Mouse (Mus musculus) megakaryocyte, embryonic 14.5 days (primary cell): ENCODE measurements around the gene Atf3. TPM values are rescaled to one million over a fixed set of nuclear protein-coding genes. Genes with fewer than 3 reads are reported as not detected.
A peak's percentile ranks its signal among the peaks of the same experiment; 100 is the strongest.
"Not testable (repeated sequence)": the region's sequence is repeated elsewhere in the genome, so short reads cannot be mapped to it uniquely, and the experiment has no call there.

ENCODE experiments used
- H3K27me3 ChIP-seq: replicated peaks from 2 replicates; pipeline ENCODE3; 2012; ENCODE audit warnings: inconsistent platforms
- H3K36me3 ChIP-seq: replicated peaks from 2 replicates; pipeline ENCODE3; 2012; ENCODE audit warnings: low read length, inconsistent platforms, mixed read lengths
- H3K4me1 ChIP-seq: 2 replicates; pipeline ENCODE4 v1.6.1; 2012; ENCODE audit warnings: inconsistent platforms
- H3K4me3 ChIP-seq: replicated peaks from 2 replicates; pipeline ENCODE3; 2012; ENCODE audit warnings: moderate library complexity, mild to moderate bottlenecking, inconsistent platforms
- H3K9me3 ChIP-seq: 2 replicates; pipeline ENCODE4 v1.6.1; 2012; ENCODE audit warnings: inconsistent platforms
- FLI1 ChIP-seq: IDR thresholded peaks from 2 replicates; pipeline ENCODE4 v1.6.1; 2012; ENCODE audit warnings: low read length, inconsistent platforms, mixed read lengths
- GATA1 ChIP-seq: IDR thresholded peaks from 3 replicates; pipeline ENCODE4 v1.6.1; 2012; ENCODE audit warnings: mixed read lengths, low read length, inconsistent platforms, borderline replicate concordance
- polyA plus RNA-seq: library from polyadenylated mRNA; stranded (reverse); fragments of >175 nt; gene quantifications from 2 replicates; pipeline ENCODE4 v1.2.3, GENCODE M21; 2012; ENCODE audit warnings: low replicate concordance; ENCODE audit not compliant: insufficient read depth

Gene Atf3
- polyA plus RNA-seq, 1 experiment = 9.5 TPM

- Histone ChIP-seq H3K9me3 (no peaks in the 10 kb centered on the region), H3K4me1 (peaks cover 25% of the 10 kb centered on the region), H3K36me3 (peaks cover 2% of the 10 kb centered on the region), H3K27me3 (peaks cover 68% of the 10 kb centered on the region), H3K4me3 (no peak overlapping the region)
- TF ChIP-seq GATA1 (no peak), FLI1 (no peak)
These were observed 45.4 kb downstream of the Atf3 start for GRCm38 (mm10) chr1:191172487-191172886.

- peaks cover 57% of the 10 kb centered on the region for H3K27me3 ChIP-seq
- no peak for TF ChIP-seq GATA1
- TF ChIP-seq FLI1 = no peak
- peaks cover 2% of the 10 kb centered on the region for H3K36me3 ChIP-seq
- H3K9me3 ChIP-seq = no peaks in the 10 kb centered on the region
- H3K4me3 ChIP-seq = no peak overlapping the region
- peaks cover 28% of the 10 kb centered on the region for H3K4me1 ChIP-seq
These were observed 47.4 kb downstream of the Atf3 start for GRCm38 (mm10) chr1:191170444-191170843.

- H3K27me3 ChIP-seq = peaks cover 60% of the 10 kb centered on the region
- H3K4me3 ChIP-seq = no peak overlapping the region
- TF ChIP-seq FLI1 = no peak
- TF ChIP-seq GATA1 = no peak
- H3K4me1 ChIP-seq = peaks cover 26% of the 10 kb centered on the region
- H3K9me3 ChIP-seq = peaks cover 8% of the 10 kb centered on the region
- H3K36me3 ChIP-seq = peaks cover 1% of the 10 kb centered on the region
These were observed 51.6 kb downstream of the Atf3 start for GRCm38 (mm10) chr1:191166189-191166588.

GRCm38 (mm10) chr1:191164717-191165116 lies 53.1 kb downstream of the Atf3 start, which contains the start of gene Fam71a:
TSS of gene Fam71a (minus strand) at chr1:191164817.
- TF ChIP-seq FLI1 (no peak), GATA1 (no peak)
- no peaks in the 10 kb centered on the region for H3K36me3 ChIP-seq

GRCm38 (mm10) chr1:191154314-191154713 lies 63.5 kb downstream of the Atf3 start:
- H3K36me3 ChIP-seq = no peaks in the 10 kb centered on the region
- peaks cover 44% of the 10 kb centered on the region for H3K9me3 ChIP-seq
- no peaks in the 10 kb centered on the region for H3K27me3 ChIP-seq
- H3K4me3 ChIP-seq = peak overlapping the region; percentile 64
- peaks cover 54% of the 10 kb centered on the region for H3K4me1 ChIP-seq
- no peak for TF ChIP-seq FLI1
- TF ChIP-seq GATA1 = no peak

More at GRCm38 (mm10) chr1:191164717-191165116, 53.1 kb downstream of the Atf3 start, which contains the start of gene Fam71a:
- H3K4me1 ChIP-seq = peaks cover 11% of the 10 kb centered on the region
- H3K4me3 ChIP-seq = no peak within 1 kb of the TSS
- H3K27me3 ChIP-seq = peaks cover 51% of the 10 kb centered on the region
- H3K9me3 ChIP-seq = peaks cover 21% of the 10 kb centered on the region

- H3K4me3 ChIP-seq = peak overlapping the region; percentile 1
- H3K27me3 ChIP-seq = no peaks in the 10 kb centered on the region
- TF ChIP-seq FLI1 (no peak), GATA1 (no peak)
- H3K9me3 ChIP-seq = peaks cover 33% of the 10 kb centered on the region
- no peaks in the 10 kb centered on the region for H3K36me3 ChIP-seq
- H3K4me1 ChIP-seq = peaks cover 54% of the 10 kb centered on the region
These were observed 64.8 kb downstream of the Atf3 start for GRCm38 (mm10) chr1:191153052-191153451.

- TF ChIP-seq FLI1 (no peak), GATA1 (no peak)
- Histone ChIP-seq H3K9me3 (peaks cover 14% of the 10 kb centered on the region), H3K4me1 (peaks cover 54% of the 10 kb centered on the region)
These were observed 66.8 kb downstream of the Atf3 start for GRCm38 (mm10) chr1:191150924-191151605.

GRCm38 (mm10) chr1:191149489-191149888 lies 68.3 kb downstream of the Atf3 start:
- peaks cover 11% of the 10 kb centered on the region for H3K9me3 ChIP-seq
- not testable (repeated sequence) for H3K27me3 ChIP-seq, H3K36me3 ChIP-seq, H3K4me3 ChIP-seq
- H3K4me1 ChIP-seq = peaks cover 44% of the 10 kb centered on the region

More at GRCm38 (mm10) chr1:191150924-191151605, 66.8 kb downstream of the Atf3 start:
- Histone ChIP-seq H3K27me3 (no peaks in the 10 kb centered on the region), H3K4me3 (peak overlapping the region; percentile 35), H3K36me3 (no peaks in the 10 kb centered on the region)

- TF ChIP-seq FLI1 = no peak
- TF ChIP-seq GATA1 = no peak
- Histone ChIP-seq H3K9me3 (peaks cover 2% of the 10 kb centered on the region; the same call in 1 of the 2 replicates), H3K36me3 (no peaks in the 10 kb centered on the region), H3K4me3 (no peak overlapping the region), H3K27me3 (peaks cover 19% of the 10 kb centered on the region), H3K4me1 (peaks cover 55% of the 10 kb centered on the region)
These were observed 76.9 kb downstream of the Atf3 start for GRCm38 (mm10) chr1:191140983-191141382.

- no peak for TF ChIP-seq GATA1
- H3K4me3 ChIP-seq = peak overlapping the region; percentile 71
- H3K4me1 ChIP-seq = peaks cover 70% of the 10 kb centered on the region
- peaks cover 2% of the 10 kb centered on the region; the same call in 1 of the 2 replicates for H3K9me3 ChIP-seq
- H3K27me3 ChIP-seq = peaks cover 31% of the 10 kb centered on the region
- H3K36me3 ChIP-seq = no peaks in the 10 kb centered on the region
These were observed 78.9 kb downstream of the Atf3 start for GRCm38 (mm10) chr1:191138874-191139495.
